Mouse (Mus musculus): ENCODE data around the gene Cltb.

GRCm38 (mm10) chr13:54548036-54548435 lies 63.1 kb downstream of the Cltb start:
- TF ChIP-seq POLR2A (IDR thresholded peaks at IDR 0.05; ENCODE audit: borderline replicate concordance, extremely low read depth, insufficient read depth, insufficient read length, poor library complexity, severe bottlenecking) (no peak), CTCF (IDR thresholded peaks at IDR 0.05; ENCODE audit: borderline replicate concordance, extremely low read depth, insufficient read depth, insufficient read length) (no peak)

All from brain, embryonic 14.5 days (tissue).